Mouse (Mus musculus) hindbrain, postnatal 0 days (tissue): ENCODE data around the gene Mlxip. TPM values are rescaled to one million over a fixed set of nuclear protein-coding genes. Genes with fewer than 3 reads are reported as not detected.

ENCODE experiments used
- ATAC-seq: fragments of 200-750 bp; cut with Nextera tagmentation; 2 replicates; pipeline ENCODE4 v1.8.0; 2017; ENCODE audit warnings: mild to moderate bottlenecking, moderate TSS enrichment, moderate library complexity
- DNase-seq: peaks from one replicate; pipeline ENCODE4 v3.0.0-alpha.2; 2015; ENCODE audit warnings: low spot score
- H3K27ac ChIP-seq: fragments of 300-500 bp; sonication (generic); 2 replicates; pipeline ENCODE4 v1.5.1; 2014; ENCODE audit warnings: mild to moderate bottlenecking
- H3K27me3 ChIP-seq: fragments of 300-500 bp; sonication (generic); 2 replicates; pipeline ENCODE4 v1.6.1; 2014; ENCODE audit warnings: low read length, mixed read lengths; ENCODE audit not compliant: insufficient read depth
- H3K36me3 ChIP-seq: fragments of 300-500 bp; sonication (generic); 2 replicates; pipeline ENCODE4 v1.6.1; 2014; ENCODE audit warnings: low read length, mixed read lengths; ENCODE audit not compliant: insufficient read depth
- H3K4me1 ChIP-seq: fragments of 300-500 bp; sonication (generic); 2 replicates; pipeline ENCODE4 v1.6.1; 2014; ENCODE audit warnings: antibody characterized with exemption, low read length, mixed read lengths; ENCODE audit not compliant: insufficient read depth
- H3K4me2 ChIP-seq: fragments of 300-500 bp; sonication (generic); 2 replicates; pipeline ENCODE4 v1.6.1; 2014; ENCODE audit warnings: low read depth, mild to moderate bottlenecking, low read length, moderate library complexity, mixed read lengths
- H3K4me3 ChIP-seq: fragments of 300-500 bp; sonication (generic); 2 replicates; pipeline ENCODE4 v1.5.1; 2014; ENCODE audit warnings: low read length
- H3K9ac ChIP-seq: fragments of 300-500 bp; sonication (generic); replicated peaks from 2 replicates; pipeline ENCODE4 v1.6.1; 2014; ENCODE audit warnings: mild to moderate bottlenecking, low read length, moderate library complexity, mixed read lengths
- H3K9me3 ChIP-seq: fragments of 300-500 bp; sonication (generic); 2 replicates; pipeline ENCODE4 v1.6.1; 2016; ENCODE audit warnings: low read length, mixed read lengths
- CTCF ChIP-seq: IDR thresholded peaks from 2 replicates; pipeline ENCODE4 v1.5.1; 2016; ENCODE audit warnings: antibody characterized with exemption, control low read depth, low read depth
- WGBS: fragments of 180-500 bp; shearing (Covaris S2); extraction: QIAGEN DNeasy Blood & Tissue Kit; methylation state at CpG from one replicate; pipeline ENCODE4 v1.1.7; 2014; 5-methylcytosine and 5-hydroxymethylcytosine counted together
- polyA plus RNA-seq: library from polyadenylated mRNA; unstranded; fragments of >200 nt; fragmentation: Nextera tagmentation; extraction: Ambion mirVana; gene quantifications from 2 replicates; pipeline ENCODE4 v1.2.1, GENCODE M21; 2015
- total RNA-seq: library from RNA; depleted of rRNA; stranded (reverse); fragments of >200 nt; gene quantifications from 2 replicates; pipeline ENCODE4 v1.2.3, GENCODE M21; 2014

Gene Mlxip
- total and polyA plus RNA-seq, 2 experiments from 2014 or later, result 12.5 to 16.8 TPM

DNA sequence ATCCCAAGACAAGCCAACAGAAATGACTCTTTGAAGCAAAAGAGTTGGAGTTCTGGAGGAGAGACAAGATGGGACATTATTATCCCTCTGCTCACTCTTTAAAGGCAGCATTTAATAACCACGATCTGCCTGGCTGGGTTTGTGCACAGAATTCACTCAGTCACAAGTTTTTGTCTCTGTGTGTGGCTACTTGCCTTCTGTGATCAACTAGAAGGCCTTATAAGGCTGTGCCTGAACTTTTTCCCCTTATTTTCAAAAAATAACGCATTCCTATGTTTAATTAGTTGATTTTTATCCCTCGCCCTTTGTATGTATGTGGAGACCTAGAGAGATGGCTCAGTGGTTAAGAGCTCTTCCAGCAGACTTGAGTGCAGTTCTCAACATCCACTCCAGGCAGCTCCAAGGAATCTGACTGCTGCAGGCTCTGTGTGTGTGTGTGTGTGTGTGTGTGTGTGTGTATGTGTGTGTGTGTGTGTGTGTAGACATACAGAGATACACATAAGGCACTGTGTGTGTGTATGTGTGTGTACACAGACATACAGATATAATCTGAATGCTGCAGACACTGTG is 37.8 kb downstream of the Mlxip start:
- H3K36me3 ChIP-seq, result no peaks in the 10 kb centered on the region
- H3K27ac ChIP-seq, result peak overlapping the region; percentile 63; the same call in 1 of the 2 replicates
- no peak overlapping the region for H3K4me3 ChIP-seq
- no peaks in the 10 kb centered on the region for H3K27me3 ChIP-seq
- H3K9me3 ChIP-seq, result no peaks in the 10 kb centered on the region
- H3K4me1 ChIP-seq, result 0 out of 2 replicates have a peak, but pooled peaks cover 10% of the 10 kb centered on the region
- ATAC-seq (peak; percentile 61), DNase-seq (no peak)
- 38% methylated on average over 3 of the region's 3 CpGs for WGBS
- no peak for TF ChIP-seq CTCF
- no peak overlapping the region for H3K9ac ChIP-seq
- H3K4me2 ChIP-seq, result 0 out of 2 replicates have a peak overlapping the region, but pooled peaks have one; percentile 8

DNA sequence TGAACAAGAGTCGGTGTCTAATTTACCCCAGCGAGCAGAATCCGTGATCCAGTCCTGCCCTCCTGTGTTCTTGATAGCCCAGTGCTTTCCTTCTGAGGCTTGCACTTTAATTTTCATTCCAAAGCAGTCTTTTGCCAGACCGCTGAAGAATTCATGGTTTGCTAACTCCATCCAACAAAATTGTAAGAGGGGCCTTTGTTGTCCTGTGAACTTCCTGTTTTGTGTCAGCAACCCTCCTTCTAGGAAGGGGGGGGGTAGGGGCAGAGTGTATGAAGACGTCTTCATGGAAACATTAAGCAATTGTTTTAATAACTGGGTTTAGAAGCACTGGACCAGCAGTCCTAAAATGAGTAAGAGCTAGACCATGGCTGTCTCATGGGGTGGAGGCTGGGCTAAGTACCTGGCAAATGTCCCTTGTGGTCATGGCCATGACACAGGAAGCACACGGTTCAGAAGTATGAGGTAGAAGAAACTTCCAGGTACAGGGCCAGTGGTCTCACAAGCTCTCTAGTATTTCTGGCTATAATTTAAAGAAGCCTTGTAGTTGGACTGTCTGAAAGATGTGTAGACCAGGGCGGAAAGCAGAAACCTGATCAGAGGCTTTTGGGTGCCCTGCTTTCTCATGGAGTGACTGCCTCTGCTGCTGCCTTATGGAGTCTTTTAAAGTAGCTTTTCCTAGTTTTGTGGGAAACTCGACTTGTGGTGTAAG is 41.6 kb downstream of the Mlxip start:
- H3K36me3 ChIP-seq, result no peaks in the 10 kb centered on the region
- H3K4me3 ChIP-seq, result no peak overlapping the region
- H3K27me3 ChIP-seq, result no peaks in the 10 kb centered on the region
- H3K9me3 ChIP-seq, result no peaks in the 10 kb centered on the region
- H3K4me2 ChIP-seq, result no peak overlapping the region
- H3K4me1 ChIP-seq, result 0 out of 2 replicates have a peak, but pooled peaks cover 10% of the 10 kb centered on the region
- peak; percentile 12 for DNase-seq
- TF ChIP-seq CTCF, result peak; percentile 48
- 0 out of 2 replicates have a peak overlapping the region, but pooled peaks have one; percentile 1 for H3K9ac ChIP-seq
- peak; percentile 48; the same call in 1 of the 2 replicates for ATAC-seq
- no peak overlapping the region for H3K27ac ChIP-seq
- WGBS, result 39% methylated on average over 8 of the region's 8 CpGs

DNA sequence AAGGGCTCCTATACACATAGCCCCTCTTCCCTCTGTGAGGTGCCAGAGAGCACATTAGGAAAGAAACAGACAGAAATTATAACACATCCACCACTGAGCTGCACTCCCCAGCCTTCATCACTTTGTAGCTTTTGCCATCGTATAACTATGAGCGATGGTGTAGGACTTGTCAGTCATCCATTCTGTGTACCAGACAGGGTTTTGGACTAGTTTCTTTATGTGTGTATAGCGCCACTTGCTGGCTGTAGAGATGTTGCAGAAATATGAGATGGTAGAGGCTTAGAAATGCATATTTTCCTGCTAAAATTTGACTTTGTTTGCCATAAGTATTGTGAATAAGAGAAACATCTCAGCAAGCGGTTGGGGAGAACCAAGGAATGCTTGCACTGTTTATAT is 42.2 kb downstream of the Mlxip start:
- Histone ChIP-seq H3K36me3 (peaks cover 1% of the 10 kb centered on the region; the same call in 1 of the 2 replicates), H3K27me3 (no peaks in the 10 kb centered on the region), H3K4me2 (no peak overlapping the region), H3K4me1 (0 out of 2 replicates have a peak, but pooled peaks cover 10% of the 10 kb centered on the region), H3K9me3 (no peaks in the 10 kb centered on the region), H3K9ac (no peak overlapping the region), H3K27ac (no peak overlapping the region), H3K4me3 (no peak overlapping the region)
- DNase-seq (peak; percentile 79), ATAC-seq (0 out of 2 replicates have a peak, but pooled peaks have one; percentile 43)
- TF ChIP-seq CTCF, result peak; percentile 81
- 22% methylated on average over 4 of the region's 4 CpGs for WGBS

DNA sequence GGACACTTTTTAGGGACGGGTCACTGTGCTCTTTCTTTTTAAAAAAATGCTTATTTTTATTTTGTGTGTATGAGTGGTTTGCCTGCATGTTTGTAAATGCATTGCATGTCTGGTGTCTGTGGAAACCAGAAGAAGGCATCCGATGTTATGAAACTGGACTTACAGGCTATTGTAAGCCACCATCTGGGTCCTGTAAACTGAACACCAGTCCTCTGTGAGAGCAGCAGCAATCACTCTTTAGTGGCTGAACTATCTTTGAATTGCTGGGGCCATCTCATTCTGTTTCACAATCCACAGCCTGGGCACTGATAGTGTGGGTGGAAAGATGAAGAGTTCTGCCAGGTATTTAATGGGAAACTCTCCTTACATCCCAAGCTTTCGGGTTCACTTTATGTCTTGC is 43.8 kb downstream of the Mlxip start:
- Histone ChIP-seq H3K27me3 (no peaks in the 10 kb centered on the region), H3K4me3 (no peak overlapping the region), H3K9ac (no peak overlapping the region), H3K4me2 (no peak overlapping the region), H3K36me3 (peaks cover 17% of the 10 kb centered on the region; the same call in 1 of the 2 replicates), H3K9me3 (no peaks in the 10 kb centered on the region), H3K27ac (no peak overlapping the region), H3K4me1 (0 out of 2 replicates have a peak, but pooled peaks cover 3% of the 10 kb centered on the region)
- ATAC-seq, result no peak
- no peak for DNase-seq
- WGBS, result 87% methylated on average over 3 of the region's 3 CpGs
- no peak for TF ChIP-seq CTCF

DNA sequence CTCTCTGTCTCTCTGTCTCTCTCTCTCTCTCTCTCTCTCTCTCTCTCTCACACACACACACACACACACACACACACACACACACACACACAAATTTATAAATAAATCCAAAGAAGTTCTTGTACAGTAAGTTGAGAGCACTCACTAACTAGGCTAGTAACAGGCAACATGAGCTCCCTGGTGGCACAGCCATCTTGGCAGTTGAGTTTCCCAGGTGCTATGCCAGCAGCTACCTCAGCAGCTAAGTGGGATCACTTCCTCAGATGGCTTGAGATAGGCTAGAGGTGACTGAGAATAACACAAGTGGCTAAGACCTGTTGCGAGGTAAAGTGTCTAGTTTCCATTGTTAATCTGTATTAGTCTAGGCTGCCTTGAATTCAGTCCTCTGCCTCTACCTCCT is 44.7 kb downstream of the Mlxip start:
- Histone ChIP-seq H3K4me3 (no peak overlapping the region), H3K36me3 (peaks cover 22% of the 10 kb centered on the region; the same call in 1 of the 2 replicates), H3K9ac (no peak overlapping the region), H3K4me1 (0 out of 2 replicates have a peak, but pooled peaks cover 3% of the 10 kb centered on the region), H3K9me3 (no peaks in the 10 kb centered on the region), H3K4me2 (no peak overlapping the region), H3K27ac (no peak overlapping the region), H3K27me3 (no peaks in the 10 kb centered on the region)
- no peak for TF ChIP-seq CTCF
- no peak for ATAC-seq
- no peak for DNase-seq
- WGBS, result 94% methylated on average over 1 of the region's 1 CpGs

DNA sequence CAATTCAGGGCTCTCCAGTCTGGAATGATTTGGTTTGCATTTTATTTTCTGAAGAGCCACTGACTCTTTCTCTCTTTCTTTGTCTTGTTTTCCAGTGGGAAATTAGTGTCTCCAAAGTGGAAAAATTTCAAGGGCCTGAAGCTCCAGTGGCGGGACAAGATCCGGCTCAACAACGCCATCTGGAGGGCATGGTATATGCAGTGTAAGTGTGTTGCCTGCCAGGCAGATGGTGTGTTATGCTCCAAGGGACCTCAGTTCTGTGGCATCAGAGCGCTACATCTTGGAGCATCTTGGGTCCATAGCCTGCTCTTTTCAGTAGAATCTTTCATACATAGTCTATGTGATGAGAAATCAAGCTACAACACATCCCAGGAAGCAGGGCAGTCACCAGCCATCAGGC is 45.3 kb downstream of the Mlxip start:
- WGBS, result 62% methylated on average over 4 of the region's 4 CpGs
- ATAC-seq, result no peak
- peaks cover 22% of the 10 kb centered on the region; the same call in 1 of the 2 replicates for H3K36me3 ChIP-seq
- H3K9me3 ChIP-seq, result no peaks in the 10 kb centered on the region
- no peaks in the 10 kb centered on the region for H3K27me3 ChIP-seq
- peak; percentile 56 for DNase-seq
- no peak overlapping the region for H3K9ac ChIP-seq
- no peak overlapping the region for H3K4me3 ChIP-seq
- TF ChIP-seq CTCF, result peak; percentile 56
- no peak overlapping the region for H3K4me2 ChIP-seq
- H3K27ac ChIP-seq, result no peak overlapping the region
- 0 out of 2 replicates have a peak, but pooled peaks cover 3% of the 10 kb centered on the region for H3K4me1 ChIP-seq
